Mouse (Mus musculus) spleen, adult 12 weeks (tissue): ENCODE data around the gene Ttc41.
A peak's percentile ranks its signal among the peaks of the same experiment; 100 is the strongest.
"Not testable (repeated sequence)": the region's sequence is repeated elsewhere in the genome, so short reads cannot be mapped to it uniquely, and the experiment has no call there.

Experiments used
- DNase-seq: peaks from one replicate; pipeline ENCODE4 v3.0.0; 2022; ENCODE audit warnings: low spot score

Gene Ttc41

GRCm38 (mm10) chr10:86705318-86705921 is at the start of gene Ttc41, which contains the start of gene Hsp90b1:
Gene Ttc41, plus strand, starts transcription at chr10:86705811.
Gene Hsp90b1, minus strand, starts transcription at chr10:86705509.
- DNase-seq: peak; percentile 98

DNA sequence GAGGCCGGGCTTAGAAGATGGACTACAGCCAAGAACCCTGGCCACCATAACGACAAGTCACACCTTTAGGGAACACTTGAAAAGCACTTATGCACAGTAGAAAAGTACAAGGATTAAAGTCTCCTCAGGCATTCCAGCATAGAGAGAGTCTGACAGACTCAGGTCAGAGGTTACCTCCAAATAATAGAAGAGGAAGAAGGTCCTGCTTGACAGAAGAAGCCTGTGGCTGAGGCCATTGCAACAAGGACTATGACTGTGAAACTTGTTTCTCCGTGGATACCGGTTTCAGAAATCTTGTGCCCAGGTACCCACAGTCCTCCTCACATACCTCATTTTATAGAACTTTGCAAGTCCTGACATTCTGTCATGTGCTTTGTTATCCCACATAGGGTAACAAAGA is 35.1 kb upstream of the Ttc41 start:
- DNase-seq: not testable (repeated sequence)

DNA sequence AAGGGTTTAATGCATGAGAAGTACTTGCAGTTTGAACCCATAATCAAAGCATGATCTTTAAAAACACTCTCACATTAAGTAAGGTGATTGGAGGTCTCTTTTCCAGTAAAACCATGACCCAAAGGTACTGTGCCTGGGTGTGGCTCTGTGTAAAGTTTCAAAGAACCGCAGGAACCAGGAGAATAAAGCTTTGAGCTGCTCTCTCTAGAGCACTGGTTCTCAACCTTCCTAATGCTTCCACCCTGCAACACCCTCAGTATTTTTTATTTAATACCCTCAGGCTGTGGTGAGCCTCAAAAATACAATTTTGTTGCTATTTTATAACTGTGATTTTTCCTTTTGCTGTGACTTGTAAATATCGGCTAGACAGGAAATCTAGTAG is 20.8 kb upstream of the Ttc41 start:
- DNase-seq: not testable (repeated sequence)

GRCm38 (mm10) chr10:86685179-86686016 is 20.2 kb upstream of the Ttc41 start:
- peak; percentile 67 for DNase-seq

DNA sequence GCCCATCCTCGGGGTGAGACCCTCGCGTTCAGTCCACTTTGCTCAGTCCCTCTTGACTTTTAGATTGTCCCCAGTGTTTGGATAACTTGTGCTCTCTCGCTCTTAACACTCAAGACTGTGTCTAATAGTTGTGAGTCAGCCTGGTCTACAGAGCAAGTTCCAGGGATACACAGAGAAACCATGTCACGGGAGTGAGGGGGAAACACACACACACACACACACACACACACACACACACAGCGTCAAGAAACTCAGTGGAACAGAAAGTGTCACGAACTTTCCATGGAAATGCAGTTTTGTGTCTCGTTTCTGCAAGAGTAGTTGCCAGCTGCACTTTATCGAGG is 19.6 kb upstream of the Ttc41 start:
- DNase-seq: not testable (repeated sequence)

- no peak for DNase-seq
These were observed 5.4 kb upstream of the Ttc41 start for GRCm38 (mm10) chr10:86700251-86700650.

DNA sequence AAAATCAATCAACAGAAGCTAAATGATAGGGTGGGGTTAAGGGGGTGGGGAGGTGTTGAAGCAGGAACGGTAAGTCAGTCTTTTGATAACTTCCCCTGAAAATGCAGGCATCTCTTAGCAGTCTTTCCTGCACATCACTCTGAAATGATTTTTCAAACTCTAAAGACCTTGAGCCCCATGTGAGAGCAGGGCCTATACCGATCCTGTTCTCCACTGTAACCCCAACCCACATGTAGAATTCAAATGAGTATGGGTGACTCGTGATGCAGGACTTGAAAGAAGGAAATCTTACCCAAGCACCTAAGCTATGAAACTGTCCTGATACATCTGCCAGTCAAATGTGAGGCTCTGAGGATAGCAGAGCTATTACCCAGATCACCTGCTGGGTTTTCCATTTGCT is 4.6 kb upstream of the Ttc41 start:
- no peak for DNase-seq

DNA sequence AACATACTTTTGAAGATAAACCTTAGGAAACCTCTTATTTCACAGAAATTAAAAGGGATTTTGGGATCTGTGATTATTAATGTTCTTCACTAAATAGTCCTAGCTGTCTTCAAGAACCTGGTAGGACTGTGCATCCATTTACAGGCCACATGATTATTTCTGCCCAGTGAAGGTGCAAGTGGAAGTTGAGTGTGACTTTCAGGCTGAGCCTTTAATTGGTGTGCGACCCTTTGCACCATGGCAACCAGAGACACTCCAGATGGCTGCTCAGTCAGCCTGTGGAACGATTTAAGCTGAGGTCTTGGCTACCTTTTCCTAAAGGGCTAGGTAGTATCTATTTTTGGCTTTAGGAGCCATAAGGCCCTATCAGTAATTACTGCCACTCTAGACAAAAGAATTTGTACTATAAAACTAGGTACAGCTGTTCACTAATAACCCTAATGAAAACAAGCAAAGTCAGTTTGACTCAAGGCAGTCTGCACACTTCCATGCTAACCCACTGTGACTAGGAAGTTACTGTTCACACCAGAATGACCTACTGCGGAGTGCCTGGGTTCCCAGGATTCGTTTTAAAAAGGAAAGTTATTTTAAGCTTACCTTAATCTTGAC is 3.2 kb upstream of the Ttc41 start:
- no peak for DNase-seq

DNA sequence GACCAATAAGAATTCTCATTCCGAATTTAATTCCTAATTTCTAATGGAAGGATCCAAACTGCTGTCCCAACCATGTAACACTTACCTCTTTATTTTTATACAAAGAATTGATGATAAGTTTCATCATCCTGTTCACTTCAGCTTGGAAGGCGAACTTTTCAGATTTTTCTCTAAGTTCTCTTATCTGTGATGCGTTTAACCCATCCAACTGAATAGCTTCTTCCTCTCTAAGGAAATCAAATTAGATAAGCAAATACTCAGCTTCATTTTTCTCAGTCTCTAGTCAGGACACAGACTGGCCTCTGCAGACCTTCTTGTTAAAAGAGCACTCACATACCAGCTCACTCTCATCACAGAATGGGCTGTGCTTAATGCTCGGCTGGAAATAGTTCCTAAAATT is 2.2 kb upstream of the Ttc41 start:
- DNase-seq: no peak

GRCm38 (mm10) chr10:86704141-86704540 is 1.5 kb upstream of the Ttc41 start:
- DNase-seq: no peak

- peak; percentile 29 for DNase-seq
These were observed 921 bp upstream of the Ttc41 start for GRCm38 (mm10) chr10:86704589-86705191.

DNA sequence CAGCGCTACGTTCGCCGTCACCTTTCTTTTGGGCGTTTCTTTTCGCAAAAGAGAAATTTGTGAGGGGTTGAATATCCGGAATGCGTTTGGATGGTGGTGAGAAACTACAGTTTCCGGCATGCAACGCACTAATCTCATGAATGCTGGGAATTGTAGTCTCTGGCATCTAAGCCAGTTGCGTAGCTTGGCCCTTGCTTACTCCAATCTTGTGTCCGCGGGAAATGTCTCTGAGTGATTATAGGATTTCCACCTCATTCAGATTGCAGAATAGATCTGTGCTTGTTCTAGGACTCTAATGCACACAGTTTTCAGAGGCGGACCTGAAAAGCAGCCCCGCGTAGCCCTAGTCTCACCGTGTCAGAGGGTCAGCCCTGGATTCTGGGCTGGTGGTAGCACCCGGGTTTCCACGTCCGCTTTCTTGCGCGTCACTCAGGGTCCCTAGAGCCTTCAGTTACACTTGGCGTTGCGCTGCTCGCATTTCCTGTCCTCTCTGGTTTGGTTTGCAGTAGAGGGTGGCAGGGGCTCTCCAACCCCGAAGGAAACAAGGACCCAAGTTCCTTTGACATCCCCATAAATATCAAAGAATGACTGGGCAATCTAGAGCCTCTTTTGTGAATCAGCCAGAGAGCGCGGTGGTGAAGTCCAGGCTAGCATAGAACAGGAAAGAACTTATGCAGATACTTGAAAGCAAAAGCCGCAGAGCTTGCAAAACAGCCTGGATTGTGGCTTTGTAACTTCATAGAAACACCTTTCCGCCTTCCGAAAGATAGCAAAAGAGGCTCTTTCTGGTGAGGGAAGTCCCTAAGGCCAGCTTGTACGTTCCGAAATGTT is 526 bp downstream of the Ttc41 start:
- peak; percentile 77 for DNase-seq

DNA sequence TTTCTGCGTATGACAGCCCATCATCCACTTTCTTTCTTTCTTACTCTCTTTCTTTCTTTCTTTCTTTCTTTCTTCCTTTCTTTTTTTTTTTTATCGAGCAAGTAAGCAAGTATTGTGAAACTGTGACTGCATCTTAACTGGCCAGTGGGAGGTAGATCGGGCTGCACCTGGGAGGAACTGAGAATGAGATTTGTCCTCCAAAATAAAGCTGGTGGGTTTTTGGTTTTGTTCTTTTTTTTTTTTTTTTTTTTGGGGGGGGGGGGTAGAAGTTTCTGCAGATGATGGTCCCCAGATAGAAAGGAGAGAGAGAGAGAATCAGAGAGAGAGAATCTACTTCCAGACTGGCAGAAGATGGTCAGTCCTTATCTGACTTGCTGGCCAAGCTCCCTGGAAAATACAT is 1.5 kb downstream of the Ttc41 start:
- DNase-seq: no peak

GRCm38 (mm10) chr10:86712156-86712555 is 6.5 kb downstream of the Ttc41 start:
- DNase-seq: no peak

DNA sequence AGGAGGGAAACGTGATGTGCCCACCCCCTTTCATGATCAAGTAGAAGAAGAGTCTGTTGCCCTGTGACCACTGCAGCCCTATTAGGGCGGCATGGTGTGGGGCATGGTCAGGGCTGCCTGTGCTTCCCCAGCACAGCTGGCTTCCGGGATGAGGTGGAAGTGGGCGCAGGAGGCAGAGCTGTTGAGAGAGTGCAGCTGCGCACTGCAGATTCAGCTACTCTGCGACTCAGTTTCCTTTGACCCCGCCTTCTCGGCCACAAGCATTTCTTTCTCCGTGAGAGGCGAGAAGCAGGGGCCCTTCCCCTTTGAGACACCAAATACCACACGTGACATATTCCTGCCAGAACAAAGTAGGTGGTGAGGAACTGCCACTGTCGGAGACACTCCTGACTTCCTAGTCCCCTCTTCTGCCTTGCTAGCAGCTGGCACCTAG is 22.0 kb downstream of the Ttc41 start:
- DNase-seq: peak; percentile 50

DNA sequence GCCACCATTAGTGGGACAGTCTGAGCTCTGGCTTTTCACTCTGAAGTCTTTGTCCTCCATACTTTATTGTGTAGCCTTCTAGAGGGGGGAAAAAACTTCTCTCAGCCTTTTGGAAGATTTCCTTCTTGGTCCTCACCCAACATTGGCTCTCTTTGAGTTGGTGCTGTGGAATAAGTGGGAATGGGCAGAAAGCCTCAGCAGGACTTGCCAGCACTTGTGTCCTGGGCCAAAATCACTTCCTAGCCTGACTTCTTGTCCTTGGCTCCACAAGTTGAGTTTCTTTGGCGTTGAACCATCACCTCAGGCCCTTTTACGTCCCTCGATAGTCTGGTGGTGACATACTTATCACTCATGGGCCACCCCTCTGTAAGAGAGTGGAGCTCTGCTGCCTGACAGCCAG is 22.6 kb downstream of the Ttc41 start:
- DNase-seq: no peak

- DNase-seq: peak; percentile 66
These were observed 25.4 kb downstream of the Ttc41 start for GRCm38 (mm10) chr10:86730823-86731499.

DNA sequence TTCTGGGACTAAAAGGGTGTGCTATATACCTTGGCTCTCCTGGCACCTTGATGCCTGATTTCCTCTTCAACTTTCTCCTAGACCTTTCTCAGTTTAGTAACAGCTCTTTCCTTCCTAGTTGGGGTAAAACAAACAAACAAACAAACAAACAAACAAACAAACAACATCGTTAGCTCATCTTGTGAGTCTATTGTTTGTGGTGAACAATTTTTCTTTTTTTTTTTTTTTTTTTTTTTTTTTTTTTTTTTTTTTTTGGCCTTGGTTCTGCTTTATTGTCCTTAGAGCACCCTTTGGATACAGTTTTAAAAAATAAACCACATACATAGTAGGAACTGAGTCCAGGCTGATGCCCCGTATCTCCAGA is 25.9 kb downstream of the Ttc41 start:
- no peak for DNase-seq

- DNase-seq: no peak
These were observed 29.4 kb downstream of the Ttc41 start for GRCm38 (mm10) chr10:86735036-86735435.

DNA sequence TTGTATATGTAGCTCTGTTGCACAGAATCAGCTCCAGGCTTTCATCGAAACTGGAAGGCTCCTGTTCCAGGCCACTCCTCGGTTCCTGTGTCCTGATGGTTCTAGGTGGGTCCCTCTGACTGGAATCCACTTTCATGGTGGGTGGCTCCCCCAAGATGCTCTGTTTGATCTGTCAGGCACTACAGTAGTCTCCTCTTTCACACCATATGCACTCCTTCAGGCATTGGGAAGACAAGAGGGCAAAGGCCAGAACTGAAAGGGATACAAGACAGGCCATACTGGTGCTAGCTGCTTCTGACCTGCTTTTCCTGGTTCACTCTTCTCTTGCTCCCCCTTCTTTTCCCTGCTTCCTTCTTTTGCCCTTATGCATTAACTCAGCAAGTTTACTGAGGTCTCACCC is 37.3 kb downstream of the Ttc41 start:
- DNase-seq: no peak

GRCm38 (mm10) chr10:86744306-86744705 is 38.7 kb downstream of the Ttc41 start:
- no peak for DNase-seq
